Mouse (Mus musculus): ENCODE results near the gene Eaf2. TPM values are rescaled to one million over a fixed set of nuclear protein-coding genes. Genes with fewer than 3 reads are reported as not detected.
A peak's percentile ranks its signal among the peaks of the same experiment; 100 is the strongest.
"Not testable (repeated sequence)": the region's sequence is repeated elsewhere in the genome, so short reads cannot be mapped to it uniquely, and the experiment has no call there.

Gene Eaf2
- total and polyA plus RNA-seq, 3 experiments = 0.27 to 0.68 TPM; not detected in 1

DNA sequence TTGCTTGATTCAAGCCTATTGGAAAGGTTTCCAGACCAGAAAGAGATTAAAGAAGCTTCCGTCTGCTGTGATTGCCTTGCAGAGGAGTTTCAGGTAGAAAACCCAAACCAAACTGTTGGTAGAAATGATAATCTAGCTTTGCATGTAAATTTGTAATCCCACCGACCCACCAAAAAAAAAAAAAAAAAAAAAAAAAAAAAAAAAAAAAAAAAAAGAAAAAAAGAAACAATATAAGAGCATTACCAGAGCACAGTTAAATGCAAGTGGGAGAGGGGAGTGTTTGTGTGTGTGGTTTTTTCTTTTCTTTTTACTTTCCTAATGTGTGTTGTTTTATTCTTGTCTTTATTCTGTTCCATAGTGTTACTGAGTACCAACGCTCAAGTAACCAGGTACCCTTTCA lies 23.6 kb downstream of the Eaf2 start:
- Histone ChIP-seq H3K27me3 (ENCODE audit: control insufficient read depth in 1 of 2, insufficient read depth in 2 of 2, low read length in 2 of 2) (no peaks in the 10 kb centered on the region), H3K4me3 (ENCODE audit: control insufficient read depth in 1 of 2, insufficient read depth in 1 of 2, low read depth in 2 of 2, low read length in 2 of 2) (no peak overlapping the region), H3K79me2 (ENCODE audit: control insufficient read depth, insufficient read depth, low read length, poor library complexity) (no peaks in the 10 kb centered on the region), H3K9ac (ENCODE audit: control insufficient read depth, low read depth, low read length, poor library complexity, severe bottlenecking) (no peak overlapping the region), H3K36me3 (ENCODE audit: control insufficient read depth in 1 of 2, insufficient read depth in 2 of 2, low read length in 2 of 2) (peaks cover 0 to 8% of the 10 kb centered on the region in 2 experiments; a peak in 2 of 4 replicates), H3K27ac (ENCODE audit: control insufficient read depth, low read depth, low read length) (no peak overlapping the region), H3K4me1 (ENCODE audit: control insufficient read depth in 1 of 2, insufficient read depth in 2 of 2, low read length in 2 of 2) (no peaks in the 10 kb centered on the region; a peak in 1 of 4 replicates), H3K9me3 (replicated peaks; ENCODE audit: insufficient read depth, low read length) (no peaks in the 10 kb centered on the region)
- TF ChIP-seq MXI1 (IDR thresholded peaks at IDR 0.05; ENCODE audit: low read depth, low read length) (no peak), ZNF384 (IDR thresholded peaks at IDR 0.05; ENCODE audit: low read depth, low read length) (peak; percentile 69)
- no peak for DNase-seq (ENCODE audit: low read depth, low spot score)

DNA sequence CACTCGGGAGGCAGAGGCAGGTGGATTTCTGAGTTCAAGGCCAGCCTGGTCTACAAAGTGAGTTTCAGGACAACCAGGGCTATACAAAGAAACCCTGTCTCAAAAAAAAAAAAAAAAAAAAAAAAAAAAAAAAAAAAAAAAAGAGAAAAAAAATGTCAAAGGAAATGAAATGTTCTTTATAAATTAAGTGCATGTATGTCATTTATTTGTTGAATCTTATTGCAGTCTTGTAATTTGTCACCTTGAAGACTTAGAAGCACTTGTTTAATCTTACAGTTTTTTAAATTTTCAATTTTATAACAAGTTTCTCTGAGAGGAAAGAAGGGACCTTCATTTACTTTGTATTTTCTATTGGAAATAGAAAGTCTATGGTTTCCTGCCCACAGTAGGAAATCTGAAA lies 27.9 kb downstream of the Eaf2 start:
- not testable (repeated sequence) for H3K79me2 ChIP-seq (ENCODE audit: control insufficient read depth, insufficient read depth, low read length, poor library complexity); H3K9ac ChIP-seq (ENCODE audit: control insufficient read depth, low read depth, low read length, poor library complexity, severe bottlenecking); H3K27ac ChIP-seq (ENCODE audit: control insufficient read depth, low read depth, low read length); H3K27me3 ChIP-seq (ENCODE audit: control insufficient read depth in 1 of 2, insufficient read depth in 2 of 2, low read length in 2 of 2); H3K4me1 ChIP-seq (ENCODE audit: control insufficient read depth in 1 of 2, insufficient read depth in 2 of 2, low read length in 2 of 2); H3K9me3 ChIP-seq (replicated peaks; ENCODE audit: insufficient read depth, low read length); H3K4me3 ChIP-seq (ENCODE audit: control insufficient read depth in 1 of 2, insufficient read depth in 1 of 2, low read depth in 2 of 2, low read length in 2 of 2); DNase-seq (ENCODE audit: low read depth, low spot score)
- peak; percentile 29; the same call in 1 of the 2 replicates for TF ChIP-seq ZNF384 (IDR thresholded peaks at IDR 0.05; ENCODE audit: low read depth, low read length)
- peaks cover 0 to 15% of the 10 kb centered on the region in 2 experiments; a peak in 2 of 4 replicates for H3K36me3 ChIP-seq (ENCODE audit: control insufficient read depth in 1 of 2, insufficient read depth in 2 of 2, low read length in 2 of 2)

DNA sequence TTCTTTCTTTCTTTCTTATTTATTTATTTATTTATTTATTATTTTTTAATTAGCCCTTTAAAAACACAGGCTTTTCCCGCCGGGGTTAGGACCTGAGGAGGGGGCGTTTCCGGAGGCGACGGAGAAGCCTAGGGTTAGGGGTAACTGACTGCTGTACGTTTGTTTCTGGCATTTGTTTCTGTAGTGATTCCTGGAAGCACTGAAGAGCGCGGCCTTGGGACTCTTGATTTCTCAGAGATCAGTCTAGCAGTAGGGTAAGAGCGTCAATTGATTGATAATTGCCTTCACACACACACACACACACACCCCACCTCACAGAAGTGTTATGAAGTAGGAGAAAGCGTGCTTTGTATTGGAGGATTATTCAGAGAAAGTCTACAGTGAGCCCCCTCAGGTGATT lies 46.0 kb downstream of the Eaf2 start:
- peak overlapping the region; percentile 65 for H3K9ac ChIP-seq (ENCODE audit: control insufficient read depth, low read depth, low read length, poor library complexity, severe bottlenecking)
- H3K4me3 ChIP-seq (ENCODE audit: control insufficient read depth in 1 of 2, insufficient read depth in 1 of 2, low read depth in 2 of 2, low read length in 2 of 2) = peak overlapping the region; percentile 66 to 93
- peaks cover 0 to 14% of the 10 kb centered on the region in 2 experiments for H3K36me3 ChIP-seq (ENCODE audit: control insufficient read depth in 1 of 2, insufficient read depth in 2 of 2, low read length in 2 of 2)
- no peaks in the 10 kb centered on the region; a peak in 2 of 4 replicates for H3K27me3 ChIP-seq (ENCODE audit: control insufficient read depth in 1 of 2, insufficient read depth in 2 of 2, low read length in 2 of 2)
- H3K4me1 ChIP-seq (ENCODE audit: control insufficient read depth in 1 of 2, insufficient read depth in 2 of 2, low read length in 2 of 2) = peaks cover 5 to 6% of the 10 kb centered on the region in 2 experiments; a peak in 3 of 4 replicates
- no peak for TF ChIP-seq EP300 (IDR thresholded peaks at IDR 0.05; ENCODE audit: low read depth in 1 of 2, low read length in 2 of 2)
- no peak for TF ChIP-seq MXI1 (IDR thresholded peaks at IDR 0.05; ENCODE audit: low read depth, low read length)
- TF ChIP-seq CHD2 (IDR thresholded peaks at IDR 0.05; ENCODE audit: low read length) = no peak
- TF ChIP-seq GATA1 (IDR thresholded peaks at IDR 0.05; ENCODE audit: low read depth, low read length) = no peak
- no peak for TF ChIP-seq USF1 (IDR thresholded peaks at IDR 0.05; ENCODE audit: low read depth, low read length)
- no peak for TF ChIP-seq MAZ (IDR thresholded peaks at IDR 0.05; ENCODE audit: low read depth, low read length)
- TF ChIP-seq POLR2AphosphoS2 (IDR thresholded peaks at IDR 0.05; ENCODE audit: low read length) = no peak
- no peak for TF ChIP-seq KAT2A (conservative IDR thresholded peaks at IDR 0.05; ENCODE audit: low read depth, low read length)
- TF ChIP-seq RAD21 (IDR thresholded peaks at IDR 0.05; ENCODE audit: low read depth, low read length) = no peak
- no peak for TF ChIP-seq POLR2AphosphoS5 (IDR thresholded peaks at IDR 0.05; ENCODE audit: borderline replicate concordance, low read depth, low read length)
- TF ChIP-seq ELF1 (IDR thresholded peaks at IDR 0.05; ENCODE audit: low read depth, low read length) = no peak
- no peak for TF ChIP-seq NELFE (IDR thresholded peaks at IDR 0.05; ENCODE audit: low read depth, low read length)
- no peak for TF ChIP-seq MAFK (IDR thresholded peaks at IDR 0.05; ENCODE audit: borderline replicate concordance, low read depth, low read length)
- no peak for TF ChIP-seq ZNF384 (IDR thresholded peaks at IDR 0.05; ENCODE audit: low read depth, low read length)
- TF ChIP-seq POLR2A (IDR thresholded peaks at IDR 0.05; ENCODE audit: control insufficient read depth in 1 of 2, insufficient read depth in 1 of 2, low read depth in 1 of 2, low read length in 2 of 2, poor library complexity in 1 of 2) = no peak
- no peak for TF ChIP-seq UBTF (IDR thresholded peaks at IDR 0.05; ENCODE audit: borderline replicate concordance, insufficient read depth, low read depth, low read length)
- TF ChIP-seq ZKSCAN1 (IDR thresholded peaks at IDR 0.05; ENCODE audit: low read depth, low read length) = no peak
- TF ChIP-seq CHD1 (IDR thresholded peaks at IDR 0.05; ENCODE audit: low read depth, low read length) = no peak
- H3K27ac ChIP-seq (ENCODE audit: control insufficient read depth, low read depth, low read length) = no peak overlapping the region
- H3K79me2 ChIP-seq (ENCODE audit: control insufficient read depth, insufficient read depth, low read length, poor library complexity) = peaks cover 5% of the 10 kb centered on the region; the same call in 1 of the 2 replicates
- peak; percentile 21 for DNase-seq (ENCODE audit: low read depth, low spot score)
- no peaks in the 10 kb centered on the region for H3K9me3 ChIP-seq (replicated peaks; ENCODE audit: insufficient read depth, low read length)
